Mouse (Mus musculus) ovary, adult 2 months (tissue): ENCODE results near the gene Mpi. TPM values are rescaled to one million over a fixed set of nuclear protein-coding genes. Genes with fewer than 3 reads are reported as not detected.

Source experiments
- polyA plus RNA-seq: library from polyadenylated mRNA; depleted of rRNA; stranded (reverse); fragments of >200 nt; gene quantifications from 2 replicates; pipeline ENCODE4 v1.2.3, GENCODE M21; 2012; rRNA removed

The Mpi gene
- 40.7 and 50.2 TPM in 2 replicates for polyA plus RNA-seq

GRCm38 (mm10) chr9:57552139-57552887 is at the start of gene Mpi:
Gene Mpi, minus strand, starts transcription at chr9:57552763.

GRCm38 (mm10) chr9:57589224-57590126 is 36.9 kb upstream of the Mpi start, which contains the start of gene Ulk3:
Gene Ulk3, plus strand, starts transcription at chr9:57589452.

GRCm38 (mm10) chr9:57560861-57561710 is 8.5 kb upstream of the Mpi start, which contains the start of gene Scamp2:
Gene Scamp2, plus strand, starts transcription at chr9:57560943.

GRCm38 (mm10) chr9:57537044-57537727 is 15.4 kb downstream of the Mpi start, which contains the start of gene Fam219b:
Gene Fam219b, plus strand, starts transcription at chr9:57537528.

GRCm38 (mm10) chr9:57521056-57521911 is 31.3 kb downstream of the Mpi start, which contains the start of gene Cox5a:
Gene Cox5a, plus strand, starts transcription at chr9:57521274.

GRCm38 (mm10) chr9:57503622-57504380 is 48.8 kb downstream of the Mpi start, which contains the start of gene Rpp25:
Gene Rpp25, plus strand, starts transcription at chr9:57504026.

Other genes with a start within 250 kb of the Mpi start
- 31.3 and 33.2 TPM in 2 replicates for gene Ppcdc, start 112.6 kb downstream of the Mpi start, polyA plus RNA-seq
- gene Scamp5, start 84.7 kb downstream of the Mpi start, polyA plus RNA-seq = 36.6 and 41.6 TPM in 2 replicates
- gene Rpp25, start 48.7 kb downstream of the Mpi start, polyA plus RNA-seq = 32.4 and 52.8 TPM in 2 replicates
- gene Cox5a, start 31.5 kb downstream of the Mpi start, polyA plus RNA-seq = 376 and 601 TPM in 2 replicates
- 21.8 and 29.0 TPM in 2 replicates for gene Fam219b, start 15.2 kb downstream of the Mpi start, polyA plus RNA-seq
- gene Scamp2, start 8.2 kb upstream of the Mpi start, polyA plus RNA-seq = 116 and 128 TPM in 2 replicates
- gene Ulk3, start 36.7 kb upstream of the Mpi start, polyA plus RNA-seq = 25.7 and 31.5 TPM in 2 replicates
- not detected in 2 replicates for gene Cplx3, start 53.5 kb upstream of the Mpi start, polyA plus RNA-seq
- not detected in 2 replicates for gene Lman1l, start 68.0 kb upstream of the Mpi start, polyA plus RNA-seq
- gene Csk, start 100.9 kb upstream of the Mpi start, polyA plus RNA-seq = 51.7 and 57.8 TPM in 2 replicates
- gene Cyp1a2, start 130.9 kb upstream of the Mpi start, polyA plus RNA-seq = 0.08 and 0.53 TPM in 2 replicates
- 0.10 and 0.19 TPM in 2 replicates for gene Cyp1a1, start 135.2 kb upstream of the Mpi start, polyA plus RNA-seq
- 12.6 and 15.7 TPM in 2 replicates for gene Edc3, start 155.8 kb upstream of the Mpi start, polyA plus RNA-seq
- gene Clk3, start 213.1 kb upstream of the Mpi start, polyA plus RNA-seq = 92.5 and 95.3 TPM in 2 replicates